Mouse (Mus musculus) lung, adult 2 months (tissue): ENCODE data around the gene Mettl1. TPM values are rescaled to one million over a fixed set of nuclear protein-coding genes. Genes with fewer than 3 reads are reported as not detected.
A peak's percentile ranks its signal among the peaks of the same experiment; 100 is the strongest.

ENCODE experiments used
- DNase-seq: peaks from one replicate; pipeline ENCODE4 v3.0.0; 2022
- H3K4me1 ChIP-seq: fragments of 200-500 bp; 2 replicates; pipeline ENCODE4 v1.6.1; 2011; ENCODE audit warnings: low read length; ENCODE audit not compliant: control insufficient read depth, insufficient read depth
- H3K4me3 ChIP-seq: fragments of 200-500 bp; replicated peaks from 2 replicates; pipeline ENCODE3; 2011; ENCODE audit warnings: low read depth, mild to moderate bottlenecking, control low read depth, low read length; ENCODE audit errors: extremely low read depth
- CTCF ChIP-seq: fragments of 200-500 bp; IDR thresholded peaks from 2 replicates; pipeline ENCODE4 v1.5.1; 2011; ENCODE audit warnings: mild to moderate bottlenecking, low read length, control low read depth; ENCODE audit not compliant: insufficient read depth
- POLR2A ChIP-seq: fragments of 200-500 bp; IDR thresholded peaks from 2 replicates; pipeline ENCODE4 v1.6.1; 2011; ENCODE audit warnings: low read depth, mild to moderate bottlenecking, control low read depth, low read length, borderline replicate concordance; ENCODE audit errors: extremely low read depth
- WGBS: fragments of 180-500 bp; shearing (Covaris S2); methylation state at CpG from one replicate; pipeline ENCODE4 v1.1.7; 2018; 5-methylcytosine and 5-hydroxymethylcytosine counted together
- polyA plus RNA-seq: library from polyadenylated mRNA; depleted of rRNA; stranded (reverse); fragments of >200 nt; gene quantifications from 2 replicates; pipeline ENCODE4 v1.2.3, GENCODE M21; 2012; rRNA removed

Mettl1 gene
- polyA plus RNA-seq, 1 experiment: 14.5 TPM

- DNase-seq: no peak
- TF ChIP-seq CTCF: no peak
- TF ChIP-seq POLR2A: no peak
- Histone ChIP-seq H3K4me3 (no peak overlapping the region), H3K4me1 (peaks cover 3% of the 10 kb centered on the region; the same call in 1 of the 2 replicates)
- 39% methylated on average over 4 of the region's 4 CpGs for WGBS
Measured at GRCm38 (mm10) chr10:127092742-127093141, 51.5 kb downstream of the Mettl1 start.

DNA sequence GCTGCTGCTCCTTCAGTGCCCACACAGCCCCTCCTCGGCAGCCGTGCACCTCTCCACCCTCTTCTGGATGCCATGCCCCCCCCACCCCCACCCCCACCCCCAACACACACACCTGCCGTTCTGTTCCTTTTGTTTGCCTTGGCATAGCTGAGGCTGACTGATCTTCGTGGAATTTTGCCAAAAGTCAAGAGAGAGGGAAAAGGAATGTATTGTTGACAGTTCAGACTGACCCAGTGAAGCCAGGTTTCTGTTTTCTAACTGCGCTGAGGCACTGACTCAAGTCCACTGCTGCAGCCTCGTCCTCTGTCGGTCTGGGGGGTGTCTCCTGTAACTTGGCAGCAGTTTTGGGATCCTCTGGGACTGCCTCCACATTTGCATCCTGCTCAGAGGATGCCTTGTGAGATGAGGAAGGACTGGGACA is 53.2 kb downstream of the Mettl1 start:
- peaks cover 3% of the 10 kb centered on the region; the same call in 1 of the 2 replicates for H3K4me1 ChIP-seq
- DNase-seq: peak; percentile 36
- TF ChIP-seq POLR2A (no peak), CTCF (no peak)
- no peak overlapping the region for H3K4me3 ChIP-seq
- WGBS: 21% methylated on average over 7 of the region's 7 CpGs

Other genes with a start within 250 kb of the Mettl1 start
- 6.1 and 6.6 TPM in 2 replicates for gene Atp23, start 140.1 kb upstream of the Mettl1 start, polyA plus RNA-seq
- 182 and 227 TPM in 2 replicates for gene Ctdsp2, start 62.7 kb upstream of the Mettl1 start, polyA plus RNA-seq
- 0.12 and 0.30 TPM in 2 replicates for gene Avil, start 40.7 kb upstream of the Mettl1 start, polyA plus RNA-seq
- gene Tsfm, start 10.6 kb upstream of the Mettl1 start, polyA plus RNA-seq: 22.4 and 25.1 TPM in 2 replicates
- gene Eef1akmt3, start 99 bp downstream of the Mettl1 start, polyA plus RNA-seq: 0.17 and 0.38 TPM in 2 replicates
- 0.14 and 0.26 TPM in 2 replicates for gene Cyp27b1, start 6.8 kb downstream of the Mettl1 start, polyA plus RNA-seq
- 5.4 and 6.1 TPM in 2 replicates for gene March9, start 18.8 kb downstream of the Mettl1 start, polyA plus RNA-seq
- gene Cdk4, start 22.1 kb downstream of the Mettl1 start, polyA plus RNA-seq: 151 and 182 TPM in 2 replicates
- gene Tspan31, start 28.9 kb downstream of the Mettl1 start, polyA plus RNA-seq: 60.8 and 99.3 TPM in 2 replicates
- 5.2 and 7.7 TPM in 2 replicates for gene Agap2, start 33.9 kb downstream of the Mettl1 start, polyA plus RNA-seq
- 89.5 and 111 TPM in 2 replicates for gene Os9, start 79.7 kb downstream of the Mettl1 start, polyA plus RNA-seq
- gene B4galnt1, start 123.8 kb downstream of the Mettl1 start, polyA plus RNA-seq: 70.8 and 81.2 TPM in 2 replicates
- gene Slc26a10, start 139.2 kb downstream of the Mettl1 start, polyA plus RNA-seq: 3.5 and 7.4 TPM in 2 replicates
- gene Arhgef25, start 148.7 kb downstream of the Mettl1 start, polyA plus RNA-seq: 29.1 and 36.7 TPM in 2 replicates
- gene Dtx3, start 154.3 kb downstream of the Mettl1 start, polyA plus RNA-seq: 134 and 157 TPM in 2 replicates
- gene Pip4k2c, start 170.2 kb downstream of the Mettl1 start, polyA plus RNA-seq: 36.6 and 45.7 TPM in 2 replicates
- gene Kif5a, start 221.9 kb downstream of the Mettl1 start, polyA plus RNA-seq: 1.3 TPM in 2 replicates
- gene Dctn2, start 225.0 kb downstream of the Mettl1 start, polyA plus RNA-seq: 149 and 178 TPM in 2 replicates
- gene Mbd6, start 247.6 kb downstream of the Mettl1 start, polyA plus RNA-seq: 52.2 and 57.6 TPM in 2 replicates